Mouse (Mus musculus) embryonic facial prominence, embryonic 11.5 days (tissue): ENCODE data around the gene Ap2m1. TPM values are rescaled to one million over a fixed set of nuclear protein-coding genes. Genes with fewer than 3 reads are reported as not detected.
A peak's percentile ranks its signal among the peaks of the same experiment; 100 is the strongest.
"Not testable (repeated sequence)": the region's sequence is repeated elsewhere in the genome, so short reads cannot be mapped to it uniquely, and the experiment has no call there.

Experiments used
- ATAC-seq: fragments of 200-750 bp; cut with Nextera tagmentation; replicated peaks from 2 replicates; pipeline ENCODE4 v1.8.0; 2017; ENCODE audit warnings: low read depth; ENCODE audit not compliant: insufficient number of reproducible peaks, low FRiP score, low TSS enrichment
- DNase-seq: peaks from one replicate; pipeline ENCODE4 v3.0.0-alpha.2; 2015; ENCODE audit warnings: low spot score
- H3K27ac ChIP-seq: fragments of 300-500 bp; sonication (generic); replicated peaks from 2 replicates; pipeline ENCODE4 v1.5.1; 2014; ENCODE audit warnings: mild to moderate bottlenecking, low read depth, low read length, control low read depth
- H3K27me3 ChIP-seq: fragments of 300-500 bp; sonication (generic); 2 replicates; pipeline ENCODE4 v1.6.1; 2014; ENCODE audit warnings: mild to moderate bottlenecking, low read length, moderate library complexity, mixed read lengths; ENCODE audit not compliant: control insufficient read depth, insufficient read depth
- H3K36me3 ChIP-seq: fragments of 300-500 bp; sonication (generic); replicated peaks from 2 replicates; pipeline ENCODE4 v1.6.1; 2014; ENCODE audit warnings: low read depth, mild to moderate bottlenecking, low read length, moderate library complexity, mixed read lengths; ENCODE audit not compliant: control insufficient read depth, insufficient read depth
- H3K4me1 ChIP-seq: fragments of 300-500 bp; sonication (generic); 2 replicates; pipeline ENCODE4 v1.6.1; 2014; ENCODE audit warnings: low read length, mixed read lengths; ENCODE audit not compliant: control insufficient read depth, insufficient read depth
- H3K4me2 ChIP-seq: fragments of 300-500 bp; sonication (generic); 2 replicates; pipeline ENCODE4 v1.6.1; 2014; ENCODE audit warnings: low read depth, mild to moderate bottlenecking, control low read depth, low read length, moderate library complexity
- H3K4me3 ChIP-seq: fragments of 300-500 bp; sonication (generic); 2 replicates; pipeline ENCODE4 v1.5.1; 2014; ENCODE audit warnings: low read depth, low read length, control low read depth
- H3K9ac ChIP-seq: fragments of 300-500 bp; sonication (generic); replicated peaks from 2 replicates; pipeline ENCODE4 v1.6.1; 2014; ENCODE audit warnings: mild to moderate bottlenecking, control low read depth, low read length
- H3K9me3 ChIP-seq: fragments of 300-500 bp; sonication (generic); replicated peaks from 2 replicates; pipeline ENCODE4 v1.6.1; 2016; ENCODE audit warnings: mild to moderate bottlenecking, low read length, inconsistent platforms, mixed read lengths; ENCODE audit not compliant: control insufficient read depth
- WGBS: fragments of 180-500 bp; shearing (Covaris S2); extraction: QIAGEN DNeasy Blood & Tissue Kit; methylation state at CpG from one replicate; pipeline ENCODE4 v1.1.7; 2014; 5-methylcytosine and 5-hydroxymethylcytosine counted together
- polyA plus RNA-seq: library from polyadenylated mRNA; unstranded; fragments of >200 nt; fragmentation: Nextera tagmentation; extraction: Ambion mirVana; gene quantifications from 2 replicates; pipeline ENCODE4 v1.2.1, GENCODE M21; 2014

Ap2m1 gene
- 726 and 756 TPM in 2 replicates for polyA plus RNA-seq

DNA sequence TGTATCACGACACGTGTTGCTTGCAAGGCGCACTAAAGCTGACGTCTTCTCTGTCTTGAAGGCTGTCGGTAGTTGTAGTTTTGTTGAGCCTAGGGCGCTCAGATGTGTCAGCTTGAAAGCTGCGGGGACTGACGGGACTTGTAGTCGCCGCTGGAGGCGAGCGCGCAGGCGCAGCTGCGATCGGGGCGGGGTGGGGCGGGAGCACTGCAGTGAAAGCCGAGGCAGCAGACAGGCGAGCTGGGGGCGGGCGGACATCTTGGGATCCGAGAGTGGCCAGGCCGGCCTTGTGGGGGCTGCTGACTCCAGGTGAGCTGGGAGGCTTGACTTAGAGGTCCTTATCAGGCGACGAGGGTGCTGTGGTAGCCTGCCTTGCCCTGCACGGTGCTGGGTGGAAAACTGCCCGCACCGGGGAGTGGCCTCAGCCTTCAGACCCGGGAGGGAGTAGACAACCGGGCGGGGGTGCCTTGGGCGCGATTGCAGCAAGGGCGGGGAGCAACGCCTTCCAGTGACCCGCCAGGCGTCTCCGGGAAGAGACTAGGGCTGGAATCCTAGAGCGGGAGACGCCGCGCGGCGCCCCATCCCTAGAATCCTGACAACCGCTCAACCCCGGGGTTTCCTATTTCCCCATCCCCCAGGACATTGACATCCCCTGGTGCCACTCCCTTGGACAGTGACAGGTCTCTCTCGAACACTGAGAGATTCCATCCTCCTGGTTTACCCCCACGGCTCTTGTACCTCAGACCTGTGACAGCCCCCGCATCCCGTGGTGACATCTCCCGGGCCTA is at the start of gene Ap2m1:
Ap2m1 (plus strand) TSS at position 183 of the 785 bp plus-strand sequence.
- DNase-seq (peak; percentile 100), ATAC-seq (peak; percentile 98)
- H3K9ac ChIP-seq = peak within 1 kb of the TSS; percentile 84
- no peak within 1 kb of the TSS for H3K27ac ChIP-seq
- H3K27me3 ChIP-seq = no peaks in the 10 kb centered on the region
- peak within 1 kb of the TSS; percentile 69 for H3K4me3 ChIP-seq
- H3K4me2 ChIP-seq = peak within 1 kb of the TSS; percentile 70
- H3K4me1 ChIP-seq = peaks cover 3% of the 10 kb centered on the region
- H3K9me3 ChIP-seq = no peaks in the 10 kb centered on the region
- H3K36me3 ChIP-seq = peaks cover 11% of the 10 kb centered on the region
- under 1% methylated on average over 52 of the region's 52 CpGs for WGBS

DNA sequence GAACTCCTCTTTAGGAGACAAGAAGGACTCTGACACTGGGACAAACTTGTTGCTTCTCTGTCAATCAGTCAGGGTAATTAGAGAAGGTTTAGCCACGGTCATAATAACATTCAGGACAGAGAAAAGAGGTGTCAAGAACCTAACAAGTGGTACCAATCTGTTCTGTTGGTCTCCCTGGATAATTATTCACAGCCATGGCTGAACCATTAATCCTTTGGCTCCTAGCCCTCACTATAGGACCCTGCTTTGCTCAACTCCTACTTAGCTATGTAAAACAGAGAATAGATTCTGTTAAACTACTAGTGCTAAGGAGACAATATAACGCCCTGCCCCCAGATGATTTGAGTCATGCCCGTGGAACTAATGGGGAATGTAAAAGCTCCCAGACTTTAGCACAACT is 49.2 kb upstream of the Ap2m1 start:
- Histone ChIP-seq H3K27me3 (no peaks in the 10 kb centered on the region), H3K9me3 (no peaks in the 10 kb centered on the region), H3K4me1 (no peaks in the 10 kb centered on the region), H3K36me3 (no peaks in the 10 kb centered on the region), H3K4me2 (no peak overlapping the region), H3K4me3 (no peak overlapping the region), H3K9ac (no peak overlapping the region), H3K27ac (no peak overlapping the region)
- DNase-seq (no peak), ATAC-seq (no peak)
- 69% methylated on average over 3 of the region's 3 CpGs for WGBS

DNA sequence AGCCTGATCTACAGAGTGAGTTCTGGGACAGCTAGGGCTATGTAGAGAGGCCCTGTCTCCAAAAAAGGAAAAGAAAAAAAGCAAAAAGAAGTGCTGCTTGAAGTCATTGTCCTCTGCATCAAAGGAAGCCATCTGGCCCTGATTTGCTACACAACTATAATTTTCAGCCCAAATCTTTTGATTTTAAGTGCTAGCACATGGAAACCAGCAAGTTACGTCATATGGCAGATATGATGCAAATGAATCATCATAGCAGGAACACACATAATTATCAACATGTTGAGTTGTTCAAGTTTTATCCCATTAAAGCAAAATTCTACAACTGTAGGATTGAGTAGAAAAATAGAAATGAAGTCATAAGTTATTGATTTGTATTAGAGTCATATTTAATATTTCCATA is 47.1 kb upstream of the Ap2m1 start:
- WGBS = 78% methylated on average over 1 of the region's 1 CpGs
- H3K27me3 ChIP-seq = no peaks in the 10 kb centered on the region
- DNase-seq (peak; percentile 9), ATAC-seq (no peak)
- no peaks in the 10 kb centered on the region for H3K9me3 ChIP-seq
- H3K27ac ChIP-seq = no peak overlapping the region
- H3K4me2 ChIP-seq = no peak overlapping the region
- H3K36me3 ChIP-seq = no peaks in the 10 kb centered on the region
- H3K4me3 ChIP-seq = no peak overlapping the region
- H3K9ac ChIP-seq = no peak overlapping the region
- no peaks in the 10 kb centered on the region for H3K4me1 ChIP-seq

DNA sequence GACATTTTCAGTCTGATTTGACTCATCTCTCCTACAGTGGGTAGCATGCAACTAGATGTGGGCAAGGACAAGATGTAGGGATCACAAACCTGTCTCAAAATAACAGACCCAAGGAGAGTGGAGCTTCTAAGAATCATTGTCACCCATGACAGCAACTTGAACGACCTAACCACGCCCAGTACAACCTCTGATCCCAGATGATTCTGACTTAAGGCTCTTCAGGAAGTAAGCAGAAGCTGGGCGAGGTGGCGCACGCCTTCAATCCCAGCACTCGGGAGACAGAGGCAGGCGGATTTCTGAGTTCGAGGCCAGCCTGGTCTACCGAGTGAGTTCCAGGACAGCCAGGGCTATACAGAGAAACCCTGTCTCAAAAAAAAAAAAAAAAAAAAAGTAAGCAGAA is 46.5 kb upstream of the Ap2m1 start:
- H3K36me3 ChIP-seq, H3K9ac ChIP-seq, H3K9me3 ChIP-seq, DNase-seq, H3K27me3 ChIP-seq, H3K4me2 ChIP-seq, H3K4me1 ChIP-seq, ATAC-seq, H3K4me3 ChIP-seq, H3K27ac ChIP-seq: not testable (repeated sequence)
- WGBS = 88% methylated on average over 9 of the region's 9 CpGs

DNA sequence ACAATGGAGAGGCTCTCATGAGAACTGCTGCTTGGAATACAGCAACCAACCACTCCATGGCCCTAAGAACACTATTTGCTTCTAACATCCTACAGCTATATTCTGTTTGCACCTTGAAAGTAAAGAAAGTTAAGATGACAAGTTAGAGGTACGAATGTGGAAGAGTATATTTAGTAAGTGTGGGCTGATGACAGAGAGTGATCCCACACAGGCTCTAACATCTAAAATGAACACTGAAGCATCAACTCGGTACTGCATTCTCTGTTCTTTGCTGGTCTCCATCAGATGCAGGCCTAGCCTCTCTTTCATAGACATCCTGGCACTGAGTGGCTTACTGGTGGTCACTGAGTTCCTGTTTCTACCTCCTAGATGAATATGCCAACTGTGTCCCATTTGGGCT is 46.0 kb upstream of the Ap2m1 start:
- 83% methylated on average over 2 of the region's 2 CpGs for WGBS

DNA sequence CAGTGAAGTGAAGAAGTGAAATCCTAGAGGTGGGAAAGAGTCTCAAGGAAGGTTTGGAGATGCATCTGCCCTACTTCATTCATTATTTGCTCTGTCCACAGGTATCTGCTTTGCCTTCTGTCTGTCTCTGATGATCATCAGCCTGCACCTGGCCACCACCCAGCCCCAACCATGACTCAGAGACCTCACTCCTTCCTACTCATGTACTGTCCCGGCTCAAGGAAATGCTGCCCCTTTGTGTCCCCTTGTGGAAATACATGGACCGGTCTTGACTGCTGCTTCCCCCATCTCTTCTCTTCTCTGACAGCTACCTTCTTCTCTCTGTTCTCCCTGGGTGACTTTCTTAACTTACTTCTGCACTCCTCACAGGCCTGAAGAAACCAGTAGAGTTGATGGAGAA is 44.7 kb upstream of the Ap2m1 start:
- no peaks in the 10 kb centered on the region for H3K4me1 ChIP-seq
- no peak overlapping the region for H3K9ac ChIP-seq
- 36% methylated on average over 2 of the region's 2 CpGs for WGBS
- H3K4me3 ChIP-seq = no peak overlapping the region
- no peak overlapping the region for H3K27ac ChIP-seq
- no peaks in the 10 kb centered on the region for H3K36me3 ChIP-seq
- no peak overlapping the region for H3K4me2 ChIP-seq
- H3K9me3 ChIP-seq = no peaks in the 10 kb centered on the region
- H3K27me3 ChIP-seq = no peaks in the 10 kb centered on the region
- no peak for DNase-seq
- no peak for ATAC-seq

More for the DNA sequence above, 46.0 kb upstream of the Ap2m1 start:
- Histone ChIP-seq H3K4me1 (no peaks in the 10 kb centered on the region), H3K27ac (no peak overlapping the region), H3K9me3 (no peaks in the 10 kb centered on the region), H3K4me2 (no peak overlapping the region), H3K27me3 (no peaks in the 10 kb centered on the region), H3K4me3 (no peak overlapping the region), H3K9ac (no peak overlapping the region), H3K36me3 (no peaks in the 10 kb centered on the region)
- no peak for DNase-seq
- ATAC-seq = no peak

DNA sequence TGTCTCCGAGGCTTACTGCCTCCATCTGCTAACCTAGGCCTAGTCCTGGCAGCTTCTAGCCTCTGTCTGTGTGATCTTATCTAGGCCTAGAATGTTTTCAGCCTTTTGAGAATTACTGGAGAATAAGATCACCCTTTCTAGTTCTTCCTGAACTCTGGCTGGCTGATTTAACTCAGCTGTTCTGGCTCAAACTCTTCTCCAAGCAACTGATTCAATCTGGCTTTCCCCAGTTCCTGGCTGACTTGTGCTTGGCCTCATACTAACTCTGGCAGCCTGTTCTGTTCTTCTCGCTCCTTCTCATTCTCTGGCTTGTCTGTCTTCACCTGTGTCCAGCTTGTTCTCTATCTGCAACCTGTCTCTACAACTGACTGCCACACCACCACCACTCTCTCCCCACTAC is 44.0 kb upstream of the Ap2m1 start:
- Histone ChIP-seq H3K27ac (no peak overlapping the region), H3K27me3 (no peaks in the 10 kb centered on the region), H3K4me2 (no peak overlapping the region), H3K9ac (no peak overlapping the region), H3K4me3 (no peak overlapping the region), H3K4me1 (no peaks in the 10 kb centered on the region), H3K36me3 (no peaks in the 10 kb centered on the region), H3K9me3 (no peaks in the 10 kb centered on the region)
- WGBS = 66% methylated on average over 2 of the region's 2 CpGs
- no peak for DNase-seq
- ATAC-seq = no peak

DNA sequence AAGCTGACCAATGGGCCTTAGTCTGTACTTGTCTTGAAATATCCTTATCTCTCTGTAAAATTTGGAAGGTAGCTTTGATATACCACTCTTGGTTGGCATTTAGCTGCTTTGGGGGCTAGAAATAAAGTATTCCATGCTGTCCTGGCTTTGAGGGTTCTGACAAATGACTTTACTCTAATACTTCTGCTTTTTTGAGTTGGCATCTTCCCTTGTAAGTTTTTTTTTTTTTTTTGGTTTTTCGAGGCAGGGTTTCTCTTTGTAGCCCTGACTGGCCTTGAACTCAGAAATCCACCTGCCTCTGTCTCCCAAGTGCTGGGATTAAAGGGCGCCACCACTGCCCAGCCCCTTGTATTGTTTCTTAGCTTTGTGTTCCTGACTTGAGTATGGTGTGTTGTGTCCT is 41.8 kb upstream of the Ap2m1 start:
- no peaks in the 10 kb centered on the region; the same call in 1 of the 2 replicates for H3K4me1 ChIP-seq
- H3K9ac ChIP-seq = no peak overlapping the region
- ATAC-seq (no peak), DNase-seq (no peak)
- H3K4me2 ChIP-seq = no peak overlapping the region
- no peak overlapping the region for H3K27ac ChIP-seq
- H3K4me3 ChIP-seq = no peak overlapping the region
- no peaks in the 10 kb centered on the region for H3K27me3 ChIP-seq
- 71% methylated on average over 2 of the region's 2 CpGs for WGBS
- H3K9me3 ChIP-seq = no peaks in the 10 kb centered on the region
- no peaks in the 10 kb centered on the region for H3K36me3 ChIP-seq
